Mouse (Mus musculus) embryonic facial prominence, embryonic 15.5 days (tissue): ENCODE results near the gene Ksr1. TPM values are rescaled to one million over a fixed set of nuclear protein-coding genes. Genes with fewer than 3 reads are reported as not detected.
"Not testable (repeated sequence)": the region's sequence is repeated elsewhere in the genome, so short reads cannot be mapped to it uniquely, and the experiment has no call there.

ENCODE experiments used
- ATAC-seq: fragments of 200-750 bp; cut with Nextera tagmentation; 2 replicates; pipeline ENCODE4 v1.8.0; 2017; ENCODE audit warnings: low read depth, moderate TSS enrichment; ENCODE audit not compliant: insufficient number of reproducible peaks, low FRiP score, low TSS enrichment
- H3K27ac ChIP-seq: fragments of 300-500 bp; sonication (generic); replicated peaks from 2 replicates; pipeline ENCODE4 v1.5.1; 2015; ENCODE audit warnings: mild to moderate bottlenecking, inconsistent platforms
- H3K27me3 ChIP-seq: fragments of 300-500 bp; sonication (generic); 2 replicates; pipeline ENCODE4 v1.6.1; 2015; ENCODE audit warnings: inconsistent platforms
- H3K36me3 ChIP-seq: fragments of 300-500 bp; sonication (generic); 2 replicates; pipeline ENCODE4 v1.6.1; 2015; ENCODE audit warnings: mild to moderate bottlenecking, inconsistent platforms
- H3K4me1 ChIP-seq: fragments of 300-500 bp; sonication (generic); 2 replicates; pipeline ENCODE4 v1.6.1; 2015; ENCODE audit warnings: inconsistent platforms
- H3K4me2 ChIP-seq: fragments of 300-500 bp; sonication (generic); replicated peaks from 2 replicates; pipeline ENCODE4 v1.6.1; 2015; ENCODE audit warnings: mild to moderate bottlenecking, inconsistent platforms
- H3K4me3 ChIP-seq: fragments of 300-500 bp; sonication (generic); replicated peaks from 2 replicates; pipeline ENCODE4 v1.5.1; 2015; ENCODE audit warnings: mild to moderate bottlenecking, inconsistent platforms
- H3K9ac ChIP-seq: fragments of 300-500 bp; sonication (generic); 2 replicates; pipeline ENCODE4 v1.6.1; 2015; ENCODE audit warnings: inconsistent platforms
- H3K9me3 ChIP-seq: fragments of 300-500 bp; sonication (generic); replicated peaks from 2 replicates; pipeline ENCODE4 v1.6.1; 2016; ENCODE audit warnings: inconsistent platforms
- WGBS: fragments of 180-500 bp; shearing (Covaris S2); methylation state at CpG from one replicate; pipeline ENCODE4 v1.1.7; 2015; 5-methylcytosine and 5-hydroxymethylcytosine counted together
- polyA plus RNA-seq: library from polyadenylated mRNA; unstranded; fragments of >200 nt; fragmentation: Nextera tagmentation; extraction: Ambion mirVana; gene quantifications from 2 replicates; pipeline ENCODE4 v1.2.1, GENCODE M21; 2015

The Ksr1 gene
- polyA plus RNA-seq, 1 experiment from 2014 or later, result 5.6 TPM

DNA sequence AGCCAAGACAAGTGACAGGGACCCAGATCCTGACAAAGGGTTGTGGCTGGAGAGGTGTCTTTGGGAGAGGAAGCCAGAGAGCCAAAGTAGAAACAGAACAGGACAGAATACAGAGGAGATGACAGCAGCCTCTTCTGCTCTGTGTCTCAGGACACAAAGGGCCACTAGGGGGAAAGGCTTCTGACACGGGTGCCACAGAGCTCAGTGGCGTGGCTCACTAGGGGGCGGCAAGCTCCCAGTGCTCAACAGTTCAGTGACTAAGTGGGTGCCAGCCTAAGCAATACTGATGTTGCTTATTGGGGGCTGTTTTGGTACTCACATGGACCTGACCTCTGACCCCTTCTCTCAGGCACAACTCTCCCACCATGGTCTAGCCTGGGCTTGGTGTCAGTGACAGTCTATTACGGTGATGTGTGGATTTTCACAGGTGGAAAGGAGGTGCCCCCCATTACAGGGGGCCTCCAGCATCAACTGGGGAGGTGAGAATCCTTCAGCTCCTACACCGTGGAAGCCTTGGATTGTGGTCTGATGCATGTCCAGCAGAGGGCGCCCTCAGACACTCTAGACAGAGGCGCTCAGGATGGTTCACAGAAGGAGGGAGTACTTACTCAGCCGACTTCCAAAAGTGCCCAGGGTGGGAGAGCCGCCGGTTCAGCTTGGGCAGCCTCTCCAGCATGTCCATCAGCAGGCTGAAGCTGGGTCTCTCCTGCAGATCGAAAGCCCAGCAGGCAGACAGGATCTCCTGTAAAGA, 127.1 kb downstream of the Ksr1 start:
- peaks cover 33% of the 10 kb centered on the region for H3K4me1 ChIP-seq
- H3K4me3 ChIP-seq, result no peak overlapping the region
- H3K9me3 ChIP-seq, result no peaks in the 10 kb centered on the region
- no peak overlapping the region for H3K27ac ChIP-seq
- ATAC-seq, result no peak
- 52% methylated on average over 11 of the region's 11 CpGs for WGBS
- no peak overlapping the region for H3K4me2 ChIP-seq
- peaks cover 55% of the 10 kb centered on the region for H3K36me3 ChIP-seq
- H3K9ac ChIP-seq, result no peak overlapping the region
- H3K27me3 ChIP-seq, result no peaks in the 10 kb centered on the region

DNA sequence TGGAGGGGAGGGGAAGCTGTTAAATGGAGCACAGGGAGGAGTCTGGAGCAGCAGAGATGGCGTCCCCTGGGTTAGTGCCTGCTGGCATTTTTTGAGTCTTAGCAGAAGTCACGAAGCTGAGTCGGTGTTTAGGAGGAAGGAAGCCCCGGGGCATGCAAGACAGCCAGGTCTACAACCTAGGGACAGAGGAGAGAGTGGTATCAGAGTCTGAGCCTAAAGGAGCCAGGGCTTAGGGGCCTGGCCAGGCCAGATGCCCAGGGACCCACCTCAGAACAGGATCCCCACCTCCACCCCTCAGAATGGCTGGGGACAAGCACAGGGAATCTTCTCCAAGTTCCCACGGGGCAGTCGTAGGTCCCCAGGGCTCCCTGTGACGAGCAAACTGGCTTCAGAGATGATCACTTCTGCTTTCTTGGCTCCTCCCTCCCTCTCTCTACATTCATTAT, 129.0 kb downstream of the Ksr1 start:
- H3K4me3 ChIP-seq, result no peak overlapping the region
- H3K4me2 ChIP-seq, result no peak overlapping the region
- no peak for ATAC-seq
- H3K36me3 ChIP-seq, result peaks cover 55% of the 10 kb centered on the region
- H3K27me3 ChIP-seq, result no peaks in the 10 kb centered on the region
- 68% methylated on average over 7 of the region's 7 CpGs for WGBS
- H3K27ac ChIP-seq, result no peak overlapping the region
- H3K4me1 ChIP-seq, result peaks cover 17% of the 10 kb centered on the region
- H3K9ac ChIP-seq, result no peak overlapping the region
- no peaks in the 10 kb centered on the region for H3K9me3 ChIP-seq

DNA sequence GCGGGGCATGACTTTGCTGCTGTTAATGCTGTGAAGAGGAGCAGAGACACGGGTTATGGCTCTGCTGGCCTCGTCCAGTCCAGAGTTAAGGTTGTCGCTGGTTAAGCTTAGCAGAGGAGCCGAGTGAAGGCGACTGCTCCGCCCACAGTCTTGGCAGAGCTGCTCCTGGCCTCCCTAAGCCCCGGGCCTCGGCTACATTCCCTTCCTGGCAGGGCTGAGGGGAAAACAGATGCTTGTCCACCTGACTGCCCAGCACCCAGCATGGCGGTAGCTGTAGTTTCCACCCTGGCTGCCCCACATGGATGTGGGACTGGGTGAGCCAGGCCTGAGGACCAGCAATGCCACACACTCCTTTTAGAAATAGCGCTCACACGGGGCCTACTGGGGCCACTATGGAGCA, 130.0 kb downstream of the Ksr1 start:
- H3K4me1 ChIP-seq, result peaks cover 17% of the 10 kb centered on the region
- H3K36me3 ChIP-seq, result peaks cover 51% of the 10 kb centered on the region
- 47% methylated on average over 12 of the region's 12 CpGs for WGBS
- H3K9me3 ChIP-seq, result no peaks in the 10 kb centered on the region
- ATAC-seq, result no peak; the same call in 1 of the 2 replicates
- H3K27me3 ChIP-seq, result no peaks in the 10 kb centered on the region
- H3K9ac ChIP-seq, result no peak overlapping the region
- no peak overlapping the region for H3K27ac ChIP-seq
- H3K4me3 ChIP-seq, result no peak overlapping the region
- H3K4me2 ChIP-seq, result no peak overlapping the region

DNA sequence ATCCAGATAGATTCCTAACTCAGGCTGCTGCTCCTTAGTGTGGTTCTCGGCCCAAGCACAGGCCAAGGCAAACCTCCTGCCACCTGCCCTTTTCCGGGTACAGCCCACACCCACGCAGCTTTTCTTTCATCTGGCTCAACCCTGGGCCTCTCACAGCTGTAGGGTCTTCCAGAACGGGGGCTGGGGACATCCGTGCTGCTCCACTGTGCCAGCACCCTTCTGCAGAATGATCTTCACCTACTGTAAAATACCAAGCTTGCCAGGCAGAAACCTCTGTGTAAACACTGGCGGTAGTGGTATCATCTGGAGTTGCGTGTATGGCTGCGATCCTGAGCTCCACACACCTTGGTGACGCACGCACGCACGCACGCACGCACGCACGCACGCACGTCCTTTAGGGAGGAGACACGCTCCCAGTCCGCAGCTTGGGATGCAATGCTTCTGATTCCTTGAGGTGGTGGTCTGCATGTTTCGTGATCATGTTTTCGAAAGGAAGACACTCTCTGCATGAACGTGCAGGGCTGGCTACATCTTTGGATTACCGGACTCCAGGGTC, 130.5 kb downstream of the Ksr1 start:
- Histone ChIP-seq H3K36me3 (peaks cover 46% of the 10 kb centered on the region), H3K4me1 (peaks cover 17% of the 10 kb centered on the region), H3K9ac (no peak overlapping the region), H3K27me3 (no peaks in the 10 kb centered on the region), H3K4me2 (no peak overlapping the region), H3K27ac (no peak overlapping the region), H3K4me3 (no peak overlapping the region), H3K9me3 (no peaks in the 10 kb centered on the region)
- no peak for ATAC-seq
- 86% methylated on average over 24 of the region's 24 CpGs for WGBS

DNA sequence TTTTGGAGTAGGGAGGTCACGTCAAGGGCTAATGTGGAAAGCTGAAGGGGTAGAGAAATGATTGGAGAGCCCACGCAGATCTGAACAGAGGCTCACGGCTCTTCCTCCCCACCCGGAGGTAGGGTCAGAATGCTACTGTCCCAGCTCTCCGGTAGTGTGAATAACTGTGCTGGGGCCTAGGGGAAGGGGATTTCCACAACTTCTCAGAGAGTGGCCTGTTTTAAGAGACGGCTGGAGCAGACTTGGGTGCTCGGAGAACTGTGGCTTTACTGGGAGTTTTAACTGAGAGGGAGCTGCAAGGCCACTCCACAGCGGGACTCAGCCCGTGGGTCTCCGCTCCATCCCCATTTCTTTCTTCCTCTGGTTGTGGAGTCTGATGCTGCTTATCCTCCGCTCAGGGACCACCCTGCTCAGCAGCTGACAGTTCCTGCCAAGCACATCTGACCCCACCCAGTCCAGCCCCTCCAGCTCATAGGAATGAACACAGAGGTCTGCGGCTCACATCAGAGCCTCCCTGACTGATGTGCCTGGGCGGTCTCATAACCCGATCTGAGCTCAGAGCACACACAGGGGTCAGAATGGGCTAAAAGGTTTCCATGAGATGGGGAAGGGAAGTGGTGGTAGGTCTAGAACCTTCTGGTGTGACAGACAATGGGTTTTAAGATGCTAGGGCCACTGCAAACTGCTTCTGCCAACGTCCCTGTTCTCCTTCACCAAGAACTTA, 131.4 kb downstream of the Ksr1 start:
- no peak for ATAC-seq
- Histone ChIP-seq H3K4me3 (no peak overlapping the region), H3K36me3 (peaks cover 36% of the 10 kb centered on the region), H3K4me2 (no peak overlapping the region), H3K27me3 (no peaks in the 10 kb centered on the region), H3K9ac (no peak overlapping the region), H3K4me1 (peaks cover 17% of the 10 kb centered on the region), H3K9me3 (no peaks in the 10 kb centered on the region), H3K27ac (0 out of 2 replicates have a peak overlapping the region, but pooled peaks have one; percentile 4)
- 47% methylated on average over 15 of the region's 15 CpGs for WGBS

DNA sequence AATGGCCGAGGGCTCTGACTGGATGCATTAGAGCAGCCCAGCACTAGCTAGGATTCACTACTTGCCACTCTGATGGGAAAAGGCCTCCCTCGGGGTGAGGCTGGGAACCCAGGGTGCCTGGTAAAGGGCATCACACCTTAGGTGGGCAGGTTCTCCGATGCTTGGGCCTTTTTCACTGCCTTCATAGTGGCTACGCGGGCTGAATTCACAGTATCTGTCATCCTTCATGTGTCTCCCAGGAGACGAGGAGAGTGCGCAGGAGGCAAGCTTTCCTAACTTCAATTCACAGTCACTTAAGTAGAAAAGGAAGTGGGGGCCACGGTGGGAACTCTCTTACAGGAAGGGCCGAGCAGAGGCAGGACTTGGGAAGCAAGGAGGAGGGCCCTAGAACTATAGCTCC, 132.4 kb downstream of the Ksr1 start:
- H3K9ac ChIP-seq, result no peak overlapping the region
- 67% methylated on average over 9 of the region's 9 CpGs for WGBS
- no peak overlapping the region for H3K4me2 ChIP-seq
- peaks cover 17% of the 10 kb centered on the region for H3K4me1 ChIP-seq
- no peak for ATAC-seq
- H3K27ac ChIP-seq, result no peak overlapping the region
- H3K4me3 ChIP-seq, result no peak overlapping the region
- peaks cover 27% of the 10 kb centered on the region for H3K36me3 ChIP-seq
- no peaks in the 10 kb centered on the region for H3K9me3 ChIP-seq
- H3K27me3 ChIP-seq, result no peaks in the 10 kb centered on the region

DNA sequence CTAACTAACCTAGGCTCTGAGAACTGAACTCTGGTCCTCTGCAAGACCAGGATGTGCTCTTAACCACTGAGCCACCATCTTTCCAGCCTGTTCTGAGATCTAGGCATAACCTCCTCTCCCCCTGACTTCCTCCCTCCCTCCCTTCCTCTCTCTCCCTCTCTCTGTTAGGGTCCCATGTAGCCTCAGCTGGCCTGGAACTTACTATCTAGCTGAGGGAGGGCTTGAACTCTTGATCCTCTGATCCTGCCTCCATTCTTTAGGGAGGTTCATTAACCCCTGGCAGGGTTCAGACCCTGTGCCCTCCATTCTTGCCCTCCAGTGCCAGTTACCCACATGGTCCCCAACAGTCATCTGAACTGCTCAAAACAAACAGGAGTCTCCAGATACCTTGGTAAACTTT, 133.2 kb downstream of the Ksr1 start:
- Histone ChIP-seq H3K27ac (no peak overlapping the region), H3K9me3 (no peaks in the 10 kb centered on the region), H3K36me3 (peaks cover 19% of the 10 kb centered on the region), H3K4me2 (no peak overlapping the region), H3K27me3 (no peaks in the 10 kb centered on the region), H3K9ac (no peak overlapping the region), H3K4me1 (peaks cover 17% of the 10 kb centered on the region), H3K4me3 (no peak overlapping the region)
- ATAC-seq, result no peak

DNA sequence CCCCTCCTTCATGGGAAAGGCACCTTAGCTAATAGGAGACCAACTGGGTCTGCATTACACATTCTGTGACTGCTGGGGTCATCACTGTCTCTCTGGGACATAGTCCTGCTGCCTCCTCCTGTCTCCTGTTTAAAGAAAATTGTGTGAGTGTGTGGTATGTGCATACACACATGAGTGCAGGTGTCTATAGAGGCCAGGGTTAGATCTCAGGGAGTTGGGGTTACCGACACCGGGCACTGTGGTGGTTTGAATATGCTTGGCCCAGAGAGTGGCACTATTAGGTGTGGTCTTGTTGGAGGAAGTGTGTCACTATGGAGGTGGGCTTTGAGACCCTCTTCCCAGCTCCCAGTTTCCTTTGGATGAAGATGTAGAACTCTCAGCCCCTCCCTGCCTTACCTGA, 133.7 kb downstream of the Ksr1 start:
- H3K9ac ChIP-seq, result no peak overlapping the region
- H3K9me3 ChIP-seq, result no peaks in the 10 kb centered on the region
- no peak overlapping the region for H3K4me3 ChIP-seq
- H3K4me1 ChIP-seq, result peaks cover 17% of the 10 kb centered on the region
- 95% methylated on average over 2 of the region's 2 CpGs for WGBS
- peaks cover 14% of the 10 kb centered on the region for H3K36me3 ChIP-seq
- ATAC-seq, result no peak
- no peak overlapping the region for H3K27ac ChIP-seq
- no peak overlapping the region for H3K4me2 ChIP-seq
- no peaks in the 10 kb centered on the region for H3K27me3 ChIP-seq

DNA sequence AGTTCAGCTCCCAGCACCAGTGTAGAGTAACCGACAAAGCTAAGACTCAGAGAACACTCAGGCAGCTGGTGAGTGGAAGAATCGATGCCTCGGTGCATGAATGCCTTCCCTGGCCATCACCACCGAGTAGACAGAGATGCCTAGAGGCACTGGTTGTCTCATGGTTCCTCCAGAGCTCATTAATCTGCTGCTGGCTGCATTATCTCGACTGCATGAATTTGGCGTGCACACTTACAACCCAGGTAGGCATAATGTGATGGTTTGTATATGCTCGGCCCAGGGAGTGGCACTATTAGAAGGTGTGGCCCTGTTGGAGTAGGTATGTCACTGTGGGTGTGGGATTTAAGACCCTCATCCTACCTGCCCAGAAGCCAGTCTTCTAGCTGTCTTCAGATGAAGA, 137.3 kb downstream of the Ksr1 start:
- H3K4me3 ChIP-seq, result no peak overlapping the region
- H3K9ac ChIP-seq, result no peak overlapping the region
- H3K36me3 ChIP-seq, result no peaks in the 10 kb centered on the region
- WGBS, result 76% methylated on average over 7 of the region's 7 CpGs
- H3K4me1 ChIP-seq, result no peaks in the 10 kb centered on the region; the same call in 1 of the 2 replicates
- no peak overlapping the region for H3K4me2 ChIP-seq
- no peaks in the 10 kb centered on the region for H3K9me3 ChIP-seq
- H3K27ac ChIP-seq, result no peak overlapping the region
- ATAC-seq, result no peak
- no peaks in the 10 kb centered on the region for H3K27me3 ChIP-seq

DNA sequence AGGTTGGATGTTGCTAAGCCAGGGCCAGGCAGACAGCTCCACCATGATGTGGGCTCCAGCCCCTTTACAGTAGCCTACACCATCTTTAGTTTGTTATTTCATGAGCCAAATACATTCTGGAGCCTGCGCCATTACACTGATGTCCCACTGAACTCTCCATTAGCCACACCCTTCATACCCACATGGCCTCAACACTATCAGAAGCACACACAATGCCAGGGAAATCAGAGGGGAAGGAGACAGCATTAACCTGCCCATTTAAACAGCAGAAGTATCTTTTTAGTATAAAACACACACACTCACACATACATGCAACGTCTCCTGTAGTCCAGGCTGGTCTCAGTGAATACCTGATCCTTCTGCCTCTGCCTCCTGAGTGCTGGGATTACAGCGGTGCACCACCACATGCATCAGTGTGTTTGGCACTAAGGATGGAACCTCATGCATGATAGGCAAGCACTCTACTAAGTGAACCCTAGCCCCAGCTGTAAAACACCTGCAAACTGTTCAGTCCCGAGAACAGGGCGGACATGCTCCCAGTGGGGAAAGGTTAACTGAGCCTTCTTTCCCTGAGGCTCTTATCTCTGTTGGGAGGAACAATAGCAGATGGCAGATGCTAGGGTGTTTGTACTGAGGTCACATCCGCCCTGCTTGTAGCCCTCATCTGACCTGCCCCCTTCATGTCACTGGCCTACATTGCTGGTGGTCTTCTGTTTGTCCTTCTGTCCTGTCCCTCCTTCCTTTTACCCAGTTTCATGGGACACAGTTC, 138.0 kb downstream of the Ksr1 start:
- Histone ChIP-seq H3K27me3 (no peaks in the 10 kb centered on the region), H3K36me3 (no peaks in the 10 kb centered on the region), H3K9ac (no peak overlapping the region), H3K4me3 (no peak overlapping the region), H3K27ac (no peak overlapping the region), H3K9me3 (no peaks in the 10 kb centered on the region), H3K4me1 (no peaks in the 10 kb centered on the region), H3K4me2 (no peak overlapping the region)
- 63% methylated on average over 6 of the region's 6 CpGs for WGBS
- ATAC-seq, result no peak

DNA sequence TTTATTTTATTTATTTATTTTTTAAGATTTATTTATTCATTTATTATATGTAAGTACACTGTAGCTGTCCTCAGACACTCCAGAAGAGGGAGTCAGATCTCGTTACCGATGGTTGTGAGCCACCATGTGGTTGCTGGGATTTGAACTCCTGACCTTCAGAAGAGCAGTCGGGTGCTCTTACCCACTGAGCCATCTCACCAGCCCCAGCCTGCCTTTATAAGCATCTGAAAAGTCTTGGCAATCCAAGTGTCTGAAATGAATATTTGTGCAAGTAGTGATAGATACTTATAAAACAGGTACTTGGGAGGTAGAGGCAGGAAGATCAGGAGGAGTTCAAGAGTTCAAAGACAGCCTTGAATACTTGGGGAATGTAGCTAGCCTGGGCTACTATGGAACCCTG, 138.9 kb downstream of the Ksr1 start:
- not testable (repeated sequence) for H3K36me3 ChIP-seq, H3K27ac ChIP-seq, H3K27me3 ChIP-seq, H3K4me2 ChIP-seq, H3K9ac ChIP-seq, H3K9me3 ChIP-seq, H3K4me1 ChIP-seq, ATAC-seq, H3K4me3 ChIP-seq
- 81% methylated on average over 3 of the region's 3 CpGs for WGBS
